Mouse (Mus musculus) spleen, adult 2 months (tissue): Measurements from ENCODE around the gene Catsper4. TPM values are rescaled to one million over a fixed set of nuclear protein-coding genes. Genes with fewer than 3 reads are reported as not detected.

Source experiments
- DNase-seq, 2 experiments: peaks; one replicate each; pipeline versions ENCODE4 v3.0.0 to v3.0.0-alpha.2; 2012 to 2021; ENCODE audit warnings: low spot score in 2 of 2, low read depth in 1 of 2
- H3K27ac ChIP-seq: fragments of 200-500 bp; 2 replicates; pipeline ENCODE4 v1.5.1; 2012; ENCODE audit warnings: low read length, inconsistent platforms; ENCODE audit not compliant: insufficient read depth
- H3K27me3 ChIP-seq: fragments of 200-500 bp; 2 replicates; pipeline ENCODE4 v1.6.1; 2012; ENCODE audit warnings: mild to moderate bottlenecking, moderate library complexity, low read length, inconsistent platforms; ENCODE audit not compliant: control insufficient read depth, insufficient read depth
- H3K36me3 ChIP-seq: fragments of 200-500 bp; 2 replicates; pipeline ENCODE4 v1.6.1; 2012; ENCODE audit warnings: mild to moderate bottlenecking, low read length, inconsistent platforms; ENCODE audit not compliant: control insufficient read depth, insufficient read depth
- H3K4me1 ChIP-seq: fragments of 200-500 bp; 2 replicates; pipeline ENCODE4 v1.6.1; 2011; ENCODE audit warnings: inconsistent platforms; ENCODE audit not compliant: control insufficient read depth, insufficient read depth, insufficient read length
- H3K4me3 ChIP-seq: fragments of 200-500 bp; 2 replicates; pipeline ENCODE4 v1.5.1; 2011; ENCODE audit warnings: mild to moderate bottlenecking, inconsistent platforms; ENCODE audit not compliant: insufficient read depth, insufficient read length; ENCODE audit errors: extremely low read depth
- CTCF ChIP-seq: fragments of 200-500 bp; IDR thresholded peaks from 2 replicates; pipeline ENCODE4 v1.5.1; 2011; ENCODE audit warnings: mild to moderate bottlenecking, inconsistent platforms; ENCODE audit not compliant: insufficient read depth, insufficient read length, insufficient replicate concordance; ENCODE audit errors: extremely low read depth
- POLR2A ChIP-seq: fragments of 200-500 bp; IDR thresholded peaks from 2 replicates; pipeline ENCODE4 v1.6.1; 2011; ENCODE audit warnings: low read depth, low read length, inconsistent platforms
- WGBS: fragments of 180-500 bp; shearing (Covaris S2); methylation state at CpG from one replicate; pipeline ENCODE4 v1.1.7; 2018; 5-methylcytosine and 5-hydroxymethylcytosine counted together
- polyA plus RNA-seq: library from polyadenylated mRNA; depleted of rRNA; stranded (reverse); fragments of >200 nt; gene quantifications from 2 replicates; pipeline ENCODE4 v1.2.3, GENCODE M21; 2012

The Catsper4 gene
- polyA plus RNA-seq, 1 experiment = not detected

- Histone ChIP-seq H3K4me1 (no peaks in the 10 kb centered on the region), H3K36me3 (no peaks in the 10 kb centered on the region), H3K27me3 (no peaks in the 10 kb centered on the region), H3K27ac (no peak overlapping the region), H3K4me3 (no peak overlapping the region)
- TF ChIP-seq CTCF (no peak), POLR2A (no peak)
- WGBS = 84% methylated on average over 9 of the region's 9 CpGs
- no peak for DNase-seq
Measured at GRCm38 (mm10) chr4:134265860-134266585, 38.8 kb upstream of the Catsper4 start.

- Histone ChIP-seq H3K4me3 (no peak overlapping the region), H3K4me1 (no peaks in the 10 kb centered on the region), H3K36me3 (no peaks in the 10 kb centered on the region), H3K27ac (no peak overlapping the region), H3K27me3 (no peaks in the 10 kb centered on the region)
- 46% methylated on average over 6 of the region's 6 CpGs for WGBS
- no peak for TF ChIP-seq POLR2A
- peak; percentile 55; the same call in 1 of the 2 replicates for TF ChIP-seq CTCF
- no peak for DNase-seq
Measured at GRCm38 (mm10) chr4:134263191-134263590, 36.0 kb upstream of the Catsper4 start.

DNA sequence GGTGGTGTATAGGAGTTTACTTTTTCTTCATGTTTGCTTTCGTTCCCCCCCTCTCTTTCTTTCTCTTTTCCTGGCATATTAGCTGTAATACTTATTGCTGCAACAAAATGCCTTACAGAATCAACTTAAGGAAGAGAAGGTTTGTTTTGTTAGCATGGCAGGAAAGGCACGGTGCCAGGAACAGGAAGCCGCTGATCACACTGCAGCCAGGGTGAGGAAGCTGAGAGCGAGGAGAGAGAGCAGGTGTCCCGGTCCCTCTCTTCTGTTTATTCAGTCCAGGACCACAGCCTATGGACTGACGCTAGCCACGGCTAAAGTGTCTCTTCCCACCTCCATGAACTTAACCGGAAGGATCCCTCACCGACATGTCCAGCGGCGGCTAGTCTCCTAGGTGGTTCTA is 31.2 kb upstream of the Catsper4 start:
- 16% methylated on average over 11 of the region's 11 CpGs for WGBS
- H3K27me3 ChIP-seq = peaks cover 2% of the 10 kb centered on the region; the same call in 1 of the 2 replicates
- H3K27ac ChIP-seq = no peak overlapping the region
- DNase-seq = no peak
- H3K36me3 ChIP-seq = no peaks in the 10 kb centered on the region
- TF ChIP-seq POLR2A (no peak), CTCF (no peak)
- H3K4me1 ChIP-seq = no peaks in the 10 kb centered on the region
- no peak overlapping the region for H3K4me3 ChIP-seq

DNA sequence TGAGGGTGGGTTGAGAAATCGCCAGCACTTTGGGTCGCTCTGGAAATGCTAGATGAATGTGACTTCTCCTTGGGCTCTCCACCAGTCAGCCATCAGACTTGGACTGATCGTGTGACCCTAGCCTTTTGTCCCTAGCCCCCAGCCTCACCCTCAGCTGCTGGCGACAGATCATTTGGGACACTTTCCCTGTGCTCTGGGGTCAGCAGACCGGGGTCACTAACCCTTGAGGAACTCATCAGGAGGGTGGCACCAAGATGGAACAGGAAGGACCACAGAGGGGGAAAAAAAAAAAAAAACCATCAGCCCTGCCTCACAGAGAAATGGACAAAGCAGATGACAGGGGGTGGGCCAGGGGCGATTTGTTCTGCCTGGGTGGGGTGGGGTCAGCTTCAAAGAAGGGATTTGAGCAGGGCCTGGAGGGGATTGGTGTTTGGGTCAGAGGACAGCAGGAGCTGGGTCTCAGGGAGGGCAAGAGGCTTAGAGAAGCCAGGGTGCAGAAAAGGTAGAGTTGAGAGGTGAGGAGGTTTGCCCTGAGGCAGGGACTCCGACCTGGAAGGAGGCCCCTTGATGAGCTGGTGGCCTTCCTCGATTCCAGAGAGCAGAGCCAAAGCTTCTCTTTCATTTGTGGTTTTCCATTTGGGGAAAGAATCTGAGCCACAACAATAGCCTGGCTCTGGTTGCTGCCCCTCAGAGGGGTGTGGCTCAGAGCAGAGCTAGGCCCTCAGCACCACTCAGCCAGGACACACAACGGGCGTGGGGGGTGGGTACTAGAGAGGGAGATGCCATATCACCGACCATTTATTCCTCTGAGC is 30.2 kb upstream of the Catsper4 start:
- WGBS = 66% methylated on average over 11 of the region's 11 CpGs
- H3K4me3 ChIP-seq = no peak overlapping the region
- no peaks in the 10 kb centered on the region for H3K4me1 ChIP-seq
- no peaks in the 10 kb centered on the region for H3K36me3 ChIP-seq
- no peak for TF ChIP-seq POLR2A
- TF ChIP-seq CTCF = no peak
- H3K27ac ChIP-seq = no peak overlapping the region
- DNase-seq = no peak
- H3K27me3 ChIP-seq = peaks cover 7% of the 10 kb centered on the region; the same call in 1 of the 2 replicates

GRCm38 (mm10) chr4:134256407-134257197 is 29.4 kb upstream of the Catsper4 start:
- Histone ChIP-seq H3K27me3 (peaks cover 13% of the 10 kb centered on the region), H3K4me1 (no peaks in the 10 kb centered on the region; the same call in 1 of the 2 replicates), H3K4me3 (no peak overlapping the region), H3K36me3 (no peaks in the 10 kb centered on the region), H3K27ac (no peak overlapping the region)
- no peak for DNase-seq
- 59% methylated on average over 17 of the region's 19 CpGs for WGBS
- TF ChIP-seq POLR2A (no peak), CTCF (no peak)

DNA sequence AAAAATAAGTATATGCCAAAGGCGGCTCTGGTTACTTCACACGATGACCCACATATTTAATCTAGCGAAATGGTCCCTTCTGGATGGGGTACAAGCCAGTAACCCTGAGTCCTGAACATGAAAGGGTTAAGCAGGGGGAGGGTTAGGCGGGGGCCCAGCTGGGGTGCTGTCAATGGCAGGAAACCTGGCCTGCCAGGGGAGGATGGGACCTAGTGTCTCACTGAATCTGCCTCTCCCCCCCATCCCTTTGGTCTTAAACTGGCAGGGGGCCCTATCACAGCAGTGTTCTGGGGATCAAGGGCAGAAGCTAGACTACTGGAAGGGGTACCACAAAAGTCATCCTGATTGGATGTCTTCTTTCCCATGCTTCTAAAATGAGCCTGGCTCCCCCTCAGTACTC is 28.7 kb upstream of the Catsper4 start:
- Histone ChIP-seq H3K36me3 (no peaks in the 10 kb centered on the region), H3K27ac (no peak overlapping the region), H3K4me1 (peaks cover 2% of the 10 kb centered on the region), H3K4me3 (no peak overlapping the region), H3K27me3 (peaks cover 19% of the 10 kb centered on the region)
- WGBS = 69% methylated on average over 4 of the region's 4 CpGs
- no peak for TF ChIP-seq CTCF
- TF ChIP-seq POLR2A = no peak
- no peak for DNase-seq

GRCm38 (mm10) chr4:134254835-134255234 is 27.7 kb upstream of the Catsper4 start:
- DNase-seq = no peak
- 71% methylated on average over 3 of the region's 3 CpGs for WGBS
- Histone ChIP-seq H3K27ac (no peak overlapping the region), H3K4me1 (peaks cover 5% of the 10 kb centered on the region), H3K36me3 (no peaks in the 10 kb centered on the region), H3K27me3 (peaks cover 22% of the 10 kb centered on the region), H3K4me3 (no peak overlapping the region)
- TF ChIP-seq CTCF (no peak), POLR2A (no peak)
